Mouse (Mus musculus) hindbrain, embryonic 12.5 days (tissue): ENCODE measurements at regions not wholly inside any gene's neighbourhood (a gene's known extent, or its start where the extent isn't known, plus 50 kb on each side); places are given as distances from the start of the nearest gene placed in this dataset.

Source experiments
- ATAC-seq: fragments of 200-750 bp; cut with Nextera tagmentation; 2 replicates; pipeline ENCODE4 v1.8.0; 2017; ENCODE audit warnings: moderate TSS enrichment; ENCODE audit not compliant: low FRiP score
- H3K27ac ChIP-seq: fragments of 300-500 bp; sonication (generic); 2 replicates; pipeline ENCODE4 v1.5.1; 2016; ENCODE audit warnings: mild to moderate bottlenecking
- H3K27me3 ChIP-seq: fragments of 300-500 bp; sonication (generic); 2 replicates; pipeline ENCODE4 v1.6.1; 2016; ENCODE audit warnings: mild to moderate bottlenecking
- H3K36me3 ChIP-seq: fragments of 300-500 bp; sonication (generic); 2 replicates; pipeline ENCODE4 v1.6.1; 2016; ENCODE audit warnings: mild to moderate bottlenecking
- H3K4me1 ChIP-seq: fragments of 300-500 bp; sonication (generic); 2 replicates; pipeline ENCODE4 v1.6.1; 2016
- H3K4me2 ChIP-seq: fragments of 300-500 bp; sonication (generic); replicated peaks from 2 replicates; pipeline ENCODE4 v1.6.1; 2016; ENCODE audit warnings: mild to moderate bottlenecking
- H3K4me3 ChIP-seq: fragments of 300-500 bp; sonication (generic); 2 replicates; pipeline ENCODE4 v1.5.1; 2016; ENCODE audit warnings: mild to moderate bottlenecking
- H3K9ac ChIP-seq: fragments of 300-500 bp; sonication (generic); 2 replicates; pipeline ENCODE4 v1.6.1; 2016; ENCODE audit warnings: mild to moderate bottlenecking, moderate library complexity
- H3K9me3 ChIP-seq: fragments of 300-500 bp; sonication (generic); replicated peaks from 2 replicates; pipeline ENCODE4 v1.6.1; 2016; ENCODE audit warnings: mild to moderate bottlenecking
- WGBS: fragments of 180-500 bp; shearing (Covaris S2); methylation state at CpG from one replicate; pipeline ENCODE4 v1.1.7; 2016; 5-methylcytosine and 5-hydroxymethylcytosine counted together

GRCm38 (mm10) chr9:101710611-101711071 is 151.0 kb upstream of the 9630041A04Rik start:
- no peaks in the 10 kb centered on the region for H3K27me3 ChIP-seq
- H3K36me3 ChIP-seq, result no peaks in the 10 kb centered on the region
- H3K4me1 ChIP-seq, result 0 out of 2 replicates have a peak, but pooled peaks cover 2% of the 10 kb centered on the region
- WGBS, result 87% methylated on average over 8 of the region's 8 CpGs
- no peak overlapping the region for H3K9ac ChIP-seq
- no peak overlapping the region for H3K27ac ChIP-seq
- no peak overlapping the region for H3K4me3 ChIP-seq
- H3K4me2 ChIP-seq, result no peak overlapping the region
- ATAC-seq, result no peak
- H3K9me3 ChIP-seq, result 0 out of 2 replicates have a peak, but pooled peaks cover 5% of the 10 kb centered on the region

- Histone ChIP-seq H3K4me2 (no peak overlapping the region), H3K36me3 (no peaks in the 10 kb centered on the region), H3K4me1 (no peaks in the 10 kb centered on the region), H3K9ac (no peak overlapping the region), H3K27me3 (no peaks in the 10 kb centered on the region), H3K27ac (no peak overlapping the region), H3K4me3 (no peak overlapping the region), H3K9me3 (no peaks in the 10 kb centered on the region)
- WGBS, result 76% methylated on average over 7 of the region's 7 CpGs
- no peak for ATAC-seq
Observed at GRCm38 (mm10) chr9:101700368-101700767, 161.3 kb upstream of the 9630041A04Rik start.

- 92% methylated on average over 5 of the region's 5 CpGs for WGBS
- no peak overlapping the region for H3K4me2 ChIP-seq
- H3K4me3 ChIP-seq, result no peak overlapping the region
- H3K4me1 ChIP-seq, result peaks cover 10% of the 10 kb centered on the region
- H3K9me3 ChIP-seq, result no peaks in the 10 kb centered on the region
- ATAC-seq, result no peak
- no peaks in the 10 kb centered on the region for H3K27me3 ChIP-seq
- no peak overlapping the region for H3K9ac ChIP-seq
- H3K36me3 ChIP-seq, result no peaks in the 10 kb centered on the region
- H3K27ac ChIP-seq, result no peak overlapping the region
Observed at GRCm38 (mm10) chr9:101694054-101694453, 167.6 kb upstream of the 9630041A04Rik start.

- 81% methylated on average over 6 of the region's 6 CpGs for WGBS
- no peak for ATAC-seq
- no peaks in the 10 kb centered on the region for H3K36me3 ChIP-seq
Observed at GRCm38 (mm10) chr9:101691336-101691735, 170.3 kb upstream of the 9630041A04Rik start.

GRCm38 (mm10) chr9:101690916-101691315 is 170.7 kb upstream of the 9630041A04Rik start:
- peak overlapping the region; percentile 49 for H3K4me2 ChIP-seq
- 0 out of 2 replicates have a peak, but pooled peaks have one; percentile 38 for ATAC-seq
- 0 out of 2 replicates have a peak, but pooled peaks cover 3% of the 10 kb centered on the region for H3K9me3 ChIP-seq
- peaks cover 10% of the 10 kb centered on the region for H3K4me1 ChIP-seq
- 38% methylated on average over 7 of the region's 7 CpGs for WGBS
- H3K27me3 ChIP-seq, result no peaks in the 10 kb centered on the region
- no peaks in the 10 kb centered on the region for H3K36me3 ChIP-seq
- H3K27ac ChIP-seq, result no peak overlapping the region
- no peak overlapping the region for H3K4me3 ChIP-seq
- no peak overlapping the region for H3K9ac ChIP-seq

More at GRCm38 (mm10) chr9:101691336-101691735, 170.3 kb upstream of the 9630041A04Rik start:
- Histone ChIP-seq H3K4me1 (peaks cover 10% of the 10 kb centered on the region), H3K4me2 (no peak overlapping the region), H3K9me3 (0 out of 2 replicates have a peak, but pooled peaks cover 3% of the 10 kb centered on the region), H3K4me3 (no peak overlapping the region), H3K27me3 (no peaks in the 10 kb centered on the region), H3K9ac (no peak overlapping the region), H3K27ac (no peak overlapping the region)

- Histone ChIP-seq H3K4me3 (peak overlapping the region; percentile 22; the same call in 1 of the 2 replicates), H3K27ac (peak overlapping the region; percentile 77), H3K27me3 (no peaks in the 10 kb centered on the region), H3K9me3 (0 out of 2 replicates have a peak, but pooled peaks cover 3% of the 10 kb centered on the region), H3K4me2 (peak overlapping the region; percentile 49), H3K9ac (peak overlapping the region; percentile 49; the same call in 1 of the 2 replicates), H3K36me3 (no peaks in the 10 kb centered on the region), H3K4me1 (peaks cover 10% of the 10 kb centered on the region)
- WGBS, result 15% methylated on average over 12 of the region's 12 CpGs
- peak; percentile 50 for ATAC-seq
Observed at GRCm38 (mm10) chr9:101690402-101690861, 171.2 kb upstream of the 9630041A04Rik start.

GRCm38 (mm10) chr9:101689532-101690401 is 171.9 kb upstream of the 9630041A04Rik start:
- WGBS, result 17% methylated on average over 11 of the region's 11 CpGs
- Histone ChIP-seq H3K4me3 (no peak overlapping the region), H3K9ac (no peak overlapping the region)

GRCm38 (mm10) chr9:101687226-101687625 is 174.4 kb upstream of the 9630041A04Rik start:
- no peak overlapping the region for H3K9ac ChIP-seq
- no peaks in the 10 kb centered on the region for H3K27me3 ChIP-seq
- H3K36me3 ChIP-seq, result no peaks in the 10 kb centered on the region
- WGBS, result 85% methylated on average over 6 of the region's 6 CpGs
- H3K27ac ChIP-seq, result no peak overlapping the region
- H3K9me3 ChIP-seq, result 0 out of 2 replicates have a peak, but pooled peaks cover 3% of the 10 kb centered on the region
- peaks cover 10% of the 10 kb centered on the region for H3K4me1 ChIP-seq
- H3K4me3 ChIP-seq, result no peak overlapping the region
- H3K4me2 ChIP-seq, result no peak overlapping the region
- ATAC-seq, result no peak

More at GRCm38 (mm10) chr9:101689532-101690401, 171.9 kb upstream of the 9630041A04Rik start:
- Histone ChIP-seq H3K36me3 (no peaks in the 10 kb centered on the region), H3K9me3 (0 out of 2 replicates have a peak, but pooled peaks cover 3% of the 10 kb centered on the region), H3K27ac (peak overlapping the region; percentile 45; the same call in 1 of the 2 replicates), H3K4me1 (peaks cover 10% of the 10 kb centered on the region), H3K27me3 (no peaks in the 10 kb centered on the region), H3K4me2 (peak overlapping the region; percentile 49)
- peak; percentile 74 for ATAC-seq

GRCm38 (mm10) chr9:101677563-101677962 is 184.1 kb upstream of the 9630041A04Rik start:
- Histone ChIP-seq H3K9ac (no peak overlapping the region), H3K36me3 (no peaks in the 10 kb centered on the region), H3K4me1 (no peaks in the 10 kb centered on the region), H3K27me3 (no peaks in the 10 kb centered on the region), H3K4me3 (no peak overlapping the region), H3K27ac (no peak overlapping the region), H3K4me2 (no peak overlapping the region), H3K9me3 (no peaks in the 10 kb centered on the region)
- no peak for ATAC-seq
- 90% methylated on average over 2 of the region's 2 CpGs for WGBS

GRCm38 (mm10) chr9:101670111-101670510 is 191.5 kb upstream of the 9630041A04Rik start:
- no peak for ATAC-seq
- no peaks in the 10 kb centered on the region for H3K36me3 ChIP-seq
- H3K9ac ChIP-seq, result no peak overlapping the region
- no peak overlapping the region for H3K4me3 ChIP-seq
- H3K4me1 ChIP-seq, result no peaks in the 10 kb centered on the region
- no peak overlapping the region for H3K27ac ChIP-seq
- H3K4me2 ChIP-seq, result no peak overlapping the region
- peaks cover 3% of the 10 kb centered on the region; the same call in 1 of the 2 replicates for H3K9me3 ChIP-seq
- 86% methylated on average over 1 of the region's 1 CpGs for WGBS
- no peaks in the 10 kb centered on the region for H3K27me3 ChIP-seq

- H3K9me3 ChIP-seq, result no peaks in the 10 kb centered on the region; the same call in 1 of the 2 replicates
- H3K4me2 ChIP-seq, result no peak overlapping the region
- no peak overlapping the region for H3K4me3 ChIP-seq
- H3K4me1 ChIP-seq, result no peaks in the 10 kb centered on the region
- ATAC-seq, result no peak
- no peak overlapping the region for H3K9ac ChIP-seq
- H3K27me3 ChIP-seq, result no peaks in the 10 kb centered on the region
- H3K36me3 ChIP-seq, result no peaks in the 10 kb centered on the region
- H3K27ac ChIP-seq, result no peak overlapping the region
- WGBS, result 46% methylated on average over 5 of the region's 5 CpGs
Observed at GRCm38 (mm10) chr9:101649816-101650215, 211.8 kb upstream of the 9630041A04Rik start.

- WGBS, result 51% methylated on average over 3 of the region's 3 CpGs
- Histone ChIP-seq H3K36me3 (no peaks in the 10 kb centered on the region), H3K27me3 (no peaks in the 10 kb centered on the region)
Observed at GRCm38 (mm10) chr9:101641524-101641923, 220.1 kb upstream of the 9630041A04Rik start.

More at GRCm38 (mm10) chr9:101641524-101641923, 220.1 kb upstream of the 9630041A04Rik start:
- Histone ChIP-seq H3K4me2 (no peak overlapping the region), H3K4me3 (no peak overlapping the region), H3K9ac (no peak overlapping the region), H3K27ac (no peak overlapping the region), H3K4me1 (no peaks in the 10 kb centered on the region), H3K9me3 (no peaks in the 10 kb centered on the region; the same call in 1 of the 2 replicates)
- ATAC-seq, result no peak
